Mouse (Mus musculus) liver, embryonic 16.5 days (tissue): ENCODE results near the gene Ss18l1. TPM values are rescaled to one million over a fixed set of nuclear protein-coding genes. Genes with fewer than 3 reads are reported as not detected.

Source experiments
- ATAC-seq: fragments of 200-750 bp; cut with Nextera tagmentation; 2 replicates; pipeline ENCODE4 v1.8.0; 2017; ENCODE audit warnings: low read depth, mild to moderate bottlenecking, moderate number of reproducible peaks, moderate library complexity
- H3K27ac ChIP-seq: fragments of 300-500 bp; sonication (generic); 2 replicates; pipeline ENCODE4 v1.5.1; 2014; ENCODE audit warnings: mild to moderate bottlenecking, low read length
- H3K27me3 ChIP-seq: fragments of 300-500 bp; sonication (generic); 2 replicates; pipeline ENCODE4 v1.6.1; 2014; ENCODE audit warnings: low read depth, low read length, mixed read lengths; ENCODE audit not compliant: control insufficient read depth, insufficient read depth
- H3K36me3 ChIP-seq: fragments of 300-500 bp; sonication (generic); 2 replicates; pipeline ENCODE4 v1.6.1; 2014; ENCODE audit warnings: mild to moderate bottlenecking; ENCODE audit not compliant: control insufficient read depth, insufficient read depth
- H3K4me1 ChIP-seq: fragments of 300-500 bp; sonication (generic); 2 replicates; pipeline ENCODE4 v1.6.1; 2014; ENCODE audit warnings: low read depth, low read length, mixed read lengths; ENCODE audit not compliant: control insufficient read depth
- H3K4me2 ChIP-seq: fragments of 300-500 bp; sonication (generic); 2 replicates; pipeline ENCODE4 v1.6.1; 2014; ENCODE audit warnings: low read depth, low read length, mixed read lengths
- H3K4me3 ChIP-seq: fragments of 300-500 bp; sonication (generic); 2 replicates; pipeline ENCODE4 v1.5.1; 2014; ENCODE audit warnings: low read depth, mild to moderate bottlenecking, low read length
- H3K9ac ChIP-seq: fragments of 300-500 bp; sonication (generic); 2 replicates; pipeline ENCODE4 v1.6.1; 2014; ENCODE audit warnings: low read depth, low read length
- H3K9me3 ChIP-seq: fragments of 300-500 bp; sonication (generic); replicated peaks from 2 replicates; pipeline ENCODE4 v1.6.1; 2016; ENCODE audit warnings: low read length; ENCODE audit not compliant: control insufficient read depth
- WGBS: fragments of 180-500 bp; shearing (Covaris S2); extraction: QIAGEN DNeasy Blood & Tissue Kit; methylation state at CpG from one replicate; pipeline ENCODE4 v1.1.7; 2014; ENCODE audit not compliant: insufficient replicate concordance; 5-methylcytosine and 5-hydroxymethylcytosine counted together
- polyA plus RNA-seq: library from polyadenylated mRNA; unstranded; fragments of >200 nt; fragmentation: Nextera tagmentation; extraction: Ambion mirVana; gene quantifications from 2 replicates; pipeline ENCODE4 v1.2.1, GENCODE M21; 2015

The Ss18l1 gene
- polyA plus RNA-seq, 1 experiment from 2014 or later, result 1.1 TPM

- Histone ChIP-seq H3K27ac (peak within 1 kb of the TSS; percentile 83), H3K4me3 (peak within 1 kb of the TSS; percentile 87), H3K27me3 (no peaks in the 10 kb centered on the region; the same call in 1 of the 2 replicates), H3K4me1 (peaks cover 25% of the 10 kb centered on the region), H3K4me2 (peak within 1 kb of the TSS; percentile 97), H3K9me3 (no peaks in the 10 kb centered on the region), H3K9ac (peak within 1 kb of the TSS; percentile 83), H3K36me3 (no peaks in the 10 kb centered on the region)
- 0% methylated on average over 55 of the region's 55 CpGs for WGBS
- ATAC-seq, result peak; percentile 98
Measured at GRCm38 (mm10) chr2:180118661-180119438, 76.5 kb downstream of the Ss18l1 start, which contains the start of gene Osbpl2. Osbpl2 (plus strand) TSS chr2:180119306.

Other genes with a start within 250 kb of the Ss18l1 start
- 1.6 and 1.7 TPM in 2 replicates for gene Taf4, start 65.9 kb upstream of the Ss18l1 start, polyA plus RNA-seq
- 0.86 and 0.91 TPM in 2 replicates for gene Lsm14b, start 17.5 kb upstream of the Ss18l1 start, polyA plus RNA-seq
- gene Psma7, start 76 bp upstream of the Ss18l1 start, polyA plus RNA-seq, result 214 and 234 TPM in 2 replicates
- gene Mtg2, start 28.1 kb downstream of the Ss18l1 start, polyA plus RNA-seq, result 9.7 and 11.1 TPM in 2 replicates
- not detected in 2 replicates for gene Hrh3, start 62.0 kb downstream of the Ss18l1 start, polyA plus RNA-seq
- gene Osbpl2, start 76.8 kb downstream of the Ss18l1 start, polyA plus RNA-seq, result 8.7 and 10.2 TPM in 2 replicates
- 91.4 and 96.6 TPM in 2 replicates for gene Adrm1, start 129.0 kb downstream of the Ss18l1 start, polyA plus RNA-seq
- 2.0 and 2.6 TPM in 2 replicates for gene Lama5, start 183.3 kb downstream of the Ss18l1 start, polyA plus RNA-seq
- 262 and 314 TPM in 2 replicates for gene Rps21, start 214.9 kb downstream of the Ss18l1 start, polyA plus RNA-seq
- gene Cables2, start 231.0 kb downstream of the Ss18l1 start, polyA plus RNA-seq, result 1.3 and 1.7 TPM in 2 replicates
- gene Rbbp8nl, start 247.4 kb downstream of the Ss18l1 start, polyA plus RNA-seq, result not detected in 2 replicates